Comparison of ENCODE assay signal across 18 mouse cellular contexts in the genomic region with DNA sequence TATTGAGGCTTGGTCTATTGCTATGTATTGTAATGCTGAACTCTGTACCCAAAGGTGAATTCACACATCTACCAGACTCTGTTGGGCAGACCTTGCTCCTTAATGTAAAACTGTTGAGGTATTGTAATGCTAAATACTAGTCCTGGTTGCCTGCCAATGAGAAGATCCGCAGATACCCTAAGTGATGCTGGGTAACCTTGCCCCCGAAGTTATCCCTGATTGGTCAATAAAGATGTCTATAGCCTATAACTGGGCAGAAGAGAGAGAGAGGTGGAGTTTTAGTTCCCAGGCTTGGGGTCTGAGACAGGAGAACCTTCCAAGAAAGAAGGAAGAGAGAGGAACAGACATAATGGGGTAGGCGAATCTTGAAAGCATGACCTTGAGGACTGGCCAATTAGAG.
"Had no signal": no experiment of that assay in that cellular context is flagged by ENCODE, and none has a peak within 500 bp of the region (broad histone marks: within the 10 kb centered on the region; RNA-seq: fewer than 3 reads in every experiment).

No protein-coding gene starts in this region.

- H3K27me3 ChIP-seq: megakaryocyte, embryonic 14.5 days; midbrain, embryonic 13.5 days; midbrain, embryonic 15.5 days; neural tube, embryonic 12.5 days had no signal

- H3K9ac ChIP-seq: lung, embryonic 14.5 days; midbrain, embryonic 13.5 days; midbrain, embryonic 15.5 days; neural tube, embryonic 12.5 days had no signal

- H3K4me3 ChIP-seq: megakaryocyte, embryonic 14.5 days; midbrain, embryonic 13.5 days; midbrain, embryonic 15.5 days; neural tube, embryonic 12.5 days had no signal

- H3K9me3 ChIP-seq: megakaryocyte, embryonic 14.5 days; midbrain, embryonic 13.5 days; midbrain, embryonic 15.5 days; neural tube, embryonic 12.5 days had no signal

- H3K36me3 ChIP-seq: midbrain, embryonic 13.5 days; midbrain, embryonic 15.5 days; neural tube, embryonic 12.5 days had no signal

- ATAC-seq: midbrain, embryonic 13.5 days; midbrain, embryonic 15.5 days had no signal

- H3K4me2 ChIP-seq: lung, embryonic 14.5 days; midbrain, embryonic 11.5 days; midbrain, embryonic 13.5 days; midbrain, embryonic 15.5 days; neural tube, embryonic 12.5 days had no signal

- H3K27ac ChIP-seq: macrophage; midbrain, embryonic 13.5 days; midbrain, embryonic 15.5 days; neural tube, embryonic 12.5 days had no signal

- DNase-seq: lung, adult 18-20 months; lung, embryonic 14.5 days; lung, postnatal 10 days; lung, postnatal 36 days; retina, postnatal 1 day; right cerebral cortex, adult 18-20 months; right cerebral cortex, postnatal 25 days; right cerebral cortex, postnatal 4 days; spleen, adult 18-20 months; thymus, adult 2 months; thymus, postnatal 25 days; thymus, postnatal 4 days had no signal
